Mouse (Mus musculus) midbrain, embryonic 12.5 days (tissue): ENCODE data around the gene 4930548H24Rik. TPM values are rescaled to one million over a fixed set of nuclear protein-coding genes. Genes with fewer than 3 reads are reported as not detected.

Experiments
- ATAC-seq: fragments of 200-750 bp; cut with Nextera tagmentation; 2 replicates; pipeline ENCODE4 v1.8.0; 2017; ENCODE audit warnings: low read depth, moderate TSS enrichment, moderate library complexity; ENCODE audit not compliant: low FRiP score
- H3K27ac ChIP-seq: fragments of 300-500 bp; sonication (generic); replicated peaks from 2 replicates; pipeline ENCODE4 v1.5.1; 2016; ENCODE audit warnings: mild to moderate bottlenecking
- H3K27me3 ChIP-seq: fragments of 300-500 bp; sonication (generic); 2 replicates; pipeline ENCODE4 v1.6.1; 2016; ENCODE audit warnings: mild to moderate bottlenecking
- H3K36me3 ChIP-seq: fragments of 300-500 bp; sonication (generic); 2 replicates; pipeline ENCODE4 v1.6.1; 2016
- H3K4me1 ChIP-seq: fragments of 300-500 bp; sonication (generic); 2 replicates; pipeline ENCODE4 v1.6.1; 2016
- H3K4me2 ChIP-seq: fragments of 300-500 bp; sonication (generic); replicated peaks from 2 replicates; pipeline ENCODE4 v1.6.1; 2016; ENCODE audit warnings: mild to moderate bottlenecking, moderate library complexity
- H3K4me3 ChIP-seq: fragments of 300-500 bp; sonication (generic); 2 replicates; pipeline ENCODE4 v1.5.1; 2016; ENCODE audit warnings: mild to moderate bottlenecking
- H3K9ac ChIP-seq: fragments of 300-500 bp; sonication (generic); replicated peaks from 2 replicates; pipeline ENCODE4 v1.6.1; 2016; ENCODE audit warnings: mild to moderate bottlenecking, moderate library complexity
- H3K9me3 ChIP-seq: fragments of 300-500 bp; sonication (generic); 2 replicates; pipeline ENCODE4 v1.6.1; 2016; ENCODE audit warnings: mild to moderate bottlenecking
- WGBS: fragments of 180-500 bp; shearing (Covaris S2); methylation state at CpG from one replicate; pipeline ENCODE4 v1.1.7; 2016; 5-methylcytosine and 5-hydroxymethylcytosine counted together
- polyA plus RNA-seq: library from polyadenylated mRNA; unstranded; fragments of >200 nt; fragmentation: Nextera tagmentation; extraction: Ambion mirVana; gene quantifications from 2 replicates; pipeline ENCODE4 v1.2.1, GENCODE M21; 2016

4930548H24Rik gene
- polyA plus RNA-seq: 0.22 TPM in 1 of 2 replicates, not detected in the other

- Histone ChIP-seq H3K4me2 (no peak within 1 kb of the TSS), H3K4me3 (no peak within 1 kb of the TSS), H3K4me1 (no peaks in the 10 kb centered on the region), H3K27me3 (no peaks in the 10 kb centered on the region), H3K36me3 (peaks cover 37% of the 10 kb centered on the region), H3K27ac (no peak within 1 kb of the TSS), H3K9me3 (no peaks in the 10 kb centered on the region), H3K9ac (no peak within 1 kb of the TSS)
- ATAC-seq: no peak
- WGBS: 95% methylated on average over 3 of the region's 3 CpGs
These were observed at the start of gene 4930548H24Rik for GRCm38 (mm10) chr5:31485440-31485839. 4930548H24Rik (plus strand) TSS chr5:31485740.

- Histone ChIP-seq H3K4me3 (peak overlapping the region; percentile 10; the same call in 1 of the 2 replicates), H3K9me3 (no peaks in the 10 kb centered on the region), H3K27me3 (no peaks in the 10 kb centered on the region), H3K4me2 (no peak overlapping the region), H3K27ac (no peak overlapping the region), H3K4me1 (peaks cover 15% of the 10 kb centered on the region), H3K9ac (no peak overlapping the region), H3K36me3 (0 out of 2 replicates have a peak, but pooled peaks cover 3% of the 10 kb centered on the region)
- no peak for ATAC-seq
- 90% methylated on average over 2 of the region's 2 CpGs for WGBS
These were observed 34.2 kb upstream of the 4930548H24Rik start for GRCm38 (mm10) chr5:31451336-31451735.

GRCm38 (mm10) chr5:31451878-31452561, 33.5 kb upstream of the 4930548H24Rik start, which contains the start of gene Zfp512:
Zfp512 (plus strand) TSS chr5:31452431.
- H3K4me1 ChIP-seq: peaks cover 15% of the 10 kb centered on the region
- no peak within 1 kb of the TSS for H3K27ac ChIP-seq
- WGBS: 6% methylated on average over 23 of the region's 23 CpGs
- no peaks in the 10 kb centered on the region for H3K9me3 ChIP-seq
- ATAC-seq: peak; percentile 99
- peak within 1 kb of the TSS; percentile 52 for H3K4me3 ChIP-seq
- H3K4me2 ChIP-seq: peak within 1 kb of the TSS; percentile 82
- 0 out of 2 replicates have a peak, but pooled peaks cover 3% of the 10 kb centered on the region for H3K36me3 ChIP-seq
- H3K27me3 ChIP-seq: no peaks in the 10 kb centered on the region
- H3K9ac ChIP-seq: peak within 1 kb of the TSS; percentile 77

- H3K4me1 ChIP-seq: peaks cover 15% of the 10 kb centered on the region
- no peak overlapping the region for H3K27ac ChIP-seq
- H3K27me3 ChIP-seq: no peaks in the 10 kb centered on the region
- H3K9me3 ChIP-seq: no peaks in the 10 kb centered on the region
- peak overlapping the region; percentile 82 for H3K4me2 ChIP-seq
- under 1% methylated on average over 11 of the region's 11 CpGs for WGBS
- 0 out of 2 replicates have a peak, but pooled peaks cover 3% of the 10 kb centered on the region for H3K36me3 ChIP-seq
- peak overlapping the region; percentile 77 for H3K9ac ChIP-seq
- H3K4me3 ChIP-seq: peak overlapping the region; percentile 52
- peak; percentile 36; the same call in 1 of the 2 replicates for ATAC-seq
These were observed 33.0 kb upstream of the 4930548H24Rik start for GRCm38 (mm10) chr5:31452562-31452878.

GRCm38 (mm10) chr5:31452886-31453410, 32.6 kb upstream of the 4930548H24Rik start:
- Histone ChIP-seq H3K4me1 (peaks cover 15% of the 10 kb centered on the region), H3K27me3 (no peaks in the 10 kb centered on the region), H3K4me2 (peak overlapping the region; percentile 82), H3K27ac (no peak overlapping the region), H3K4me3 (peak overlapping the region; percentile 52), H3K36me3 (0 out of 2 replicates have a peak, but pooled peaks cover 3% of the 10 kb centered on the region), H3K9ac (peak overlapping the region; percentile 77), H3K9me3 (no peaks in the 10 kb centered on the region)
- WGBS: 20% methylated on average over 7 of the region's 7 CpGs
- no peak for ATAC-seq

- Histone ChIP-seq H3K9ac (no peak overlapping the region), H3K36me3 (peaks cover 68% of the 10 kb centered on the region), H3K27ac (no peak overlapping the region), H3K4me1 (no peaks in the 10 kb centered on the region), H3K9me3 (no peaks in the 10 kb centered on the region), H3K4me2 (no peak overlapping the region), H3K27me3 (no peaks in the 10 kb centered on the region), H3K4me3 (no peak overlapping the region)
- no peak for ATAC-seq
- WGBS: 93% methylated on average over 3 of the region's 3 CpGs
These were observed 17.7 kb upstream of the 4930548H24Rik start for GRCm38 (mm10) chr5:31467798-31468197.

- Histone ChIP-seq H3K27me3 (no peaks in the 10 kb centered on the region), H3K4me1 (no peaks in the 10 kb centered on the region), H3K9ac (no peak overlapping the region), H3K4me2 (no peak overlapping the region), H3K4me3 (no peak overlapping the region), H3K27ac (no peak overlapping the region), H3K36me3 (peaks cover 85% of the 10 kb centered on the region), H3K9me3 (no peaks in the 10 kb centered on the region)
- WGBS: 93% methylated on average over 6 of the region's 6 CpGs
- no peak for ATAC-seq
These were observed 15.8 kb upstream of the 4930548H24Rik start for GRCm38 (mm10) chr5:31469711-31470110.

GRCm38 (mm10) chr5:31470334-31470733, 15.2 kb upstream of the 4930548H24Rik start:
- H3K4me1 ChIP-seq: no peaks in the 10 kb centered on the region

GRCm38 (mm10) chr5:31480536-31480935, 5.0 kb upstream of the 4930548H24Rik start:
- Histone ChIP-seq H3K4me2 (no peak overlapping the region), H3K36me3 (peaks cover 84% of the 10 kb centered on the region), H3K9ac (no peak overlapping the region), H3K27ac (no peak overlapping the region), H3K4me3 (no peak overlapping the region), H3K4me1 (no peaks in the 10 kb centered on the region), H3K9me3 (no peaks in the 10 kb centered on the region), H3K27me3 (no peaks in the 10 kb centered on the region)
- no peak for ATAC-seq
- WGBS: 93% methylated on average over 4 of the region's 4 CpGs

More at GRCm38 (mm10) chr5:31470334-31470733, 15.2 kb upstream of the 4930548H24Rik start:
- WGBS: 81% methylated on average over 7 of the region's 7 CpGs
- H3K27me3 ChIP-seq: no peaks in the 10 kb centered on the region
- ATAC-seq: no peak
- H3K4me3 ChIP-seq: no peak overlapping the region
- no peak overlapping the region for H3K9ac ChIP-seq
- H3K36me3 ChIP-seq: peaks cover 89% of the 10 kb centered on the region
- no peak overlapping the region for H3K27ac ChIP-seq
- H3K9me3 ChIP-seq: no peaks in the 10 kb centered on the region
- no peak overlapping the region for H3K4me2 ChIP-seq

GRCm38 (mm10) chr5:31487889-31488288, 2.3 kb downstream of the 4930548H24Rik start:
- no peak overlapping the region for H3K4me3 ChIP-seq
- no peak overlapping the region for H3K4me2 ChIP-seq
- peaks cover 15% of the 10 kb centered on the region; the same call in 1 of the 2 replicates for H3K36me3 ChIP-seq
- no peaks in the 10 kb centered on the region for H3K9me3 ChIP-seq
- H3K27ac ChIP-seq: no peak overlapping the region
- no peaks in the 10 kb centered on the region for H3K27me3 ChIP-seq
- ATAC-seq: no peak
- 95% methylated on average over 3 of the region's 3 CpGs for WGBS
- no peak overlapping the region for H3K9ac ChIP-seq
- no peaks in the 10 kb centered on the region for H3K4me1 ChIP-seq

- 76% methylated on average over 7 of the region's 7 CpGs for WGBS
These were observed 3.7 kb downstream of the 4930548H24Rik start for GRCm38 (mm10) chr5:31489116-31489769.

GRCm38 (mm10) chr5:31492031-31492430, 6.5 kb downstream of the 4930548H24Rik start:
- no peak overlapping the region for H3K9ac ChIP-seq
- H3K27me3 ChIP-seq: no peaks in the 10 kb centered on the region
- no peaks in the 10 kb centered on the region for H3K9me3 ChIP-seq
- peaks cover 10% of the 10 kb centered on the region for H3K4me1 ChIP-seq
- peaks cover 11% of the 10 kb centered on the region for H3K36me3 ChIP-seq
- no peak overlapping the region for H3K4me2 ChIP-seq
- ATAC-seq: no peak
- WGBS: 33% methylated on average over 1 of the region's 1 CpGs
- no peak overlapping the region for H3K4me3 ChIP-seq
- H3K27ac ChIP-seq: no peak overlapping the region

More at GRCm38 (mm10) chr5:31489116-31489769, 3.7 kb downstream of the 4930548H24Rik start:
- Histone ChIP-seq H3K36me3 (peaks cover 9% of the 10 kb centered on the region; the same call in 1 of the 2 replicates), H3K4me2 (no peak overlapping the region), H3K9ac (no peak overlapping the region), H3K4me1 (no peaks in the 10 kb centered on the region), H3K9me3 (no peaks in the 10 kb centered on the region), H3K27me3 (no peaks in the 10 kb centered on the region), H3K4me3 (no peak overlapping the region), H3K27ac (no peak overlapping the region)
- no peak for ATAC-seq
